Mouse (Mus musculus): ENCODE data around the gene Slc8a1.
A peak's percentile ranks its signal among the peaks of the same experiment; 100 is the strongest.

Gene Slc8a1

DNA sequence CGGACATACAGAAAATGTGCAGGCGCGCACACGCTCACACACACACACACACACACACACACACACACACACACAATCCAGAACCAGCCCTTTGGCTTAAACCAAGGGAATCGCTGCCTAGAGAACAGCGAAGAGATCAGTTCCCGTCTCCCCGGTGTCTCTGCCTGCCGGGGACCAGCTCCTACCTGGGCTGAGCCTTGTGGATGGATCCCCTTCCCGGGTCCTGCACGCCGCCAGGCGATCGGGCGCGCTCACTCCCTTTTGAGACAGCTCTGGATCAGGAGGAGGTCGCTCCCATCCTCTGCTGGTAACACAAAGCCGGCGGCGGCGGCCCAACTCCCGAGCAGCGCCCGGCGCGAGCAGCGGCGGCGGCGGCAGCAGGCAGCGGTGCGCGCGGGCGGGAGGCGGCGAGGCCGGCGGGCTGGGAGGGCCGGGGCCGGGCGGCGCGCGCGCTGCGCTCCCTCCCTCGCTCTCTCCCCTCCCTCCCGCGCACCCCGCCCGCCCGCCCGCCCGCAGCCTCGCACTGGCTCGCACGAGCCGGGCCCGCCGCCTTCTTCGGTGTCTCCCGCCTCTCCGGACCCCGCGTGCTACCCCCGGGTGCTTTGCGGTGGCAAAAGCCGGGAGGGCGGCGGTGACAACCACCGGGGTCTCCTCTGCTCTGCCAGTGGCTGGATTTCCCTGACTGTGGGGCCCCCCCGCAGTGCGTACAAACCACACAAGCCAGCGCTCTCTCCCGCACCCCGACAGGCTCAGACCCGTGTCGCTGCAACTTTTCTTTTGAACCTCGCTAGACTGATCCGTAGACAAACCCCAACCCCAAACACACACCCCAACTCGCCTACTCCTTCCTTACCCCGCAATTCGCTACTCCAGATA is 68.1 kb downstream of the Slc8a1 start:
- peak; percentile 76 for DNase-seq (ENCODE audit: inconsistent ontology term)

GRCm38 (mm10) chr17:81669062-81669815 is 68.9 kb downstream of the Slc8a1 start:
- DNase-seq (ENCODE audit: inconsistent ontology term), result peak; percentile 64

GRCm38 (mm10) chr17:81668466-81668865 is 69.7 kb downstream of the Slc8a1 start:
- no peak for DNase-seq (ENCODE audit: inconsistent ontology term)

DNA sequence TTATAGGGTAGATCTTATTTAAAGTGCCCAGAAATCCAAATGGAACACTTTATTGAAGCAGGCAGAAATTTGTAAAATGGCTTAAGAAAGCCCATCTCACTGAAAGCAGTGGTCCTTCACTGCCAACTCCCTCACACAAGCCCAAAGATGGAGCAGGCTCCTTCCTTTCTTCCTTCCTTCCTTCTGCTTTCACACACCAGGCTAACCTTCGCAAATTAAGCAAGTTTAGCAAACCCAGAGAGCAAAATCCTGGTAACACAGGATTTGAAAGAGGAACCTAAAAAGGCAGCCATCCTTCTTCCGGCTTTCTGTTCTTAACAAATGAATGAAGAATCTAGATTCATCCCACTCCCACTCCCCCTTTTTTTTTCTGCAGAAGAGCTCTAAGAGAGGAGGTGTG is 70.2 kb downstream of the Slc8a1 start:
- DNase-seq (ENCODE audit: inconsistent ontology term), result no peak

GRCm38 (mm10) chr17:81666551-81666950 is 71.6 kb downstream of the Slc8a1 start:
- DNase-seq (ENCODE audit: inconsistent ontology term), result peak; percentile 45

DNA sequence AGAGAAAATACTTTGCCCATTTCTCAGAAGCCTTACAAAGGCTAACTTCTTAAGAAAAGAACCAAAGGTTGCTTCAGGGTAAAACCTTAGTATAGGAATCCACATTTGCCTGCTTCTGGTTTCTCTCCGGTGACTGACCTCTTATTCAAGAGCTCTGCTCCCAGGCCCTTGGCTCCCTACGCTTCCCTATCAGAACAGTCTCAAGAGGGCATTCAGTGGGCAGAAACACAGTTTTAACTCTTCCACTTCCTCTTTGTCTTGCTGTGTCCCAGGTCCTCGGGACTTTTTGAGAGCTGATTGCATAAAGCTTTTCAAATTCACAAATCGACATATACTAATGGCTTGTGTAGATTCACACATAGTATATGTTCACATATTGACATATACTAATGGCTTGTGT is 73.3 kb downstream of the Slc8a1 start:
- DNase-seq (ENCODE audit: inconsistent ontology term), result no peak

- DNase-seq (ENCODE audit: inconsistent ontology term), result no peak
Measured at GRCm38 (mm10) chr17:81657828-81658227, 80.3 kb downstream of the Slc8a1 start.

GRCm38 (mm10) chr17:81654548-81654947 is 83.6 kb downstream of the Slc8a1 start:
- no peak for DNase-seq (ENCODE audit: inconsistent ontology term)

DNA sequence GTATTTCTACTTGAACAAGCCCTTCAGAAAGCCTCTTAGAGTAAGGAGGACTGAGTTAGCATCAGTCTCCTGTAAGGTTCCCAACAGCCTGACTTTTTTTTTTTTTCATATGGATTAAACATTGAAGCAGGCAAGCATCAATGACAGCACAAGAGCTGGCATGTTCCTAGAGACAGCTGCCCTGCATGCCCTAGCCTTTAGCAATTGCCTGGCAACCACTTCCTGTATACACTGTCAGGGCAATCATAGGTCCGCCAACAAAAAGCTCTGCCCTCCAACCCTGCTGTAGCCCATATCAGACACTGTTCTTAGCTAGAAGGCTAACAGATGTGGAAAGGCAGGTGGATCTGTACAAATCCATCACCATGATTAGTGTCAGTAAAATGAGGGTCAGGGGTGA is 85.2 kb downstream of the Slc8a1 start:
- DNase-seq (ENCODE audit: inconsistent ontology term), result no peak

- DNase-seq (ENCODE audit: inconsistent ontology term), result no peak
Measured at GRCm38 (mm10) chr17:81636822-81637221, 101.4 kb downstream of the Slc8a1 start.

GRCm38 (mm10) chr17:81630471-81630870 is 107.7 kb downstream of the Slc8a1 start:
- no peak for DNase-seq (ENCODE audit: inconsistent ontology term)

DNA sequence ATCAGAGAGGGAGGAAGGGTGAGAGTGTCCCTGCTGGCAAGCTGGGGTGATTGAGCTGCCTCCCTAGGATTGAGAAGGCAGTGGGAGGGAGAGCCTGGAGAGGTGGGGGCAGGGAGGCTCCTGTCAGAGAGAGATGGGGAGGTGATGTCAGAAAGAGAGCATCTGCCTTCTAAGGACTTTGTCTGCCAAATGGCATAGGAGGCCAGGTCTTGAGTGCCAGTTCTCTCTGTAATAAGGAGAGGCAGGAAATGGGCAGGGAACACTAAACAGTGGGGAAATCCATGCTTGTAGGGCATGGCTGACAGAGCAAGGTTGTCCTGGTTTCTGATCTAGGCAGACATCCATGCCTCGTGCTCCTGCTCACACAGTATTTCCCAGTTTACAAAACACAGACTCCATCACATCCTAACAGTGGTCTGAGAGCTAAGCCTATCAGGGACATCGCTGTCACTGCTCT is 117.0 kb downstream of the Slc8a1 start:
- peak; percentile 60 for DNase-seq (ENCODE audit: inconsistent ontology term)

- no peak for DNase-seq (ENCODE audit: inconsistent ontology term)
Measured at GRCm38 (mm10) chr17:81618461-81618860, 119.7 kb downstream of the Slc8a1 start.

DNA sequence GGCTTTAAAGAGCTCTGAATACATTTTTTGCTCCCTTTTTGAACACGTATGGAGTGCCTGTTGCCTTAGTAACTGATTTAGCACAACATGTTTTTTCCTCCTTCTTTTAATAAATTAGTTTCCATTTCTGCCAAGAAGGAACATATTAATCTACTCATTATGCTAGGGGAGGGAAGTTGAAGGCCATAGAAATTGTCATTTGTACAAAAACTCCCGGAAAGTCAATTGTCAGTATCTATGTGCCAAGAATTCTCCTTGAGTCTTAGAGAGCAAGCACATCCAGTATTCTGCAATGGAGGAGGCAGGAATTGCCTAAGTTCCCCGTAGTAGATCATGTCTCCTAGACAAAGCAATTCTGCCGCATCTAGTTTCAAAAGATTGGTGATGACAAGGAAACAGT is 121.9 kb downstream of the Slc8a1 start:
- DNase-seq (ENCODE audit: inconsistent ontology term), result no peak

DNA sequence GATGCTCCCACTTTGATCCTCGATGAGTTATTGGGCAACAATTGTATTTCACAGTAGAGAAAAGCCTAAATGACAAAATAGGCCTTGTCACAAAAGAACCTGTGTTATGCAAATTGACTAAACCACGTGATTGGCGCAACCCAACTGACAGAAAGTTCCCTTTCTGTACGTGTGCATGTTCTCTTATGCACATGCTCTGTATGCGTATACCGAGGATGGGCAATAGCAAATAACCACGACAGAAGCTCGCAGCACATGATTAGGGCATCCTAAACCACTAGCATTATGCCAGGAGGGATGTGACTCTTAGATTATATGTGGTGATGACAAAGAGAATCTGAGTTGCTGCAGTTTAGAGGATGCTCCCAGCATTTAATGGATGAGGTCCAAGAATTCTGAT is 122.8 kb downstream of the Slc8a1 start:
- DNase-seq (ENCODE audit: inconsistent ontology term), result no peak

DNA sequence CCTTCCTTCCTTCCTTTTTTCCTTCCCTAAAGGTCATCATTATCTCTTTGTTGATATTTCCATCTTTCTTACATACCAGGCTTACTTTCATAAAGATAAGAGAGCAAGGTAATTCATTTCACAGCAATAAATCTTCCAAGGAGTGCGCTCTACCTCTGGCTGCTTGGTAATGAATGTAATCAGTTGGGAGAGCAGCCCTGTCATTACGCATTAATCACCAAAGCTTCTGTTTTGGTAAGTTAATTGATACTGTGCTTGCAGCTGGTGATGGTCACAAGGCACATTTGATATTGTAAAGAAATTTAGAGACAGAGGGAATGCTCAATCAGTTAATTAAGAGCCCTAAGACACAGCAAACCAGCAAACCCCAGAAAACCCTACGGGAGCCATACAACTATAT is 130.7 kb downstream of the Slc8a1 start:
- no peak for DNase-seq (ENCODE audit: inconsistent ontology term)

- no peak for DNase-seq (ENCODE audit: inconsistent ontology term)
Measured at GRCm38 (mm10) chr17:81606084-81606483, 132.1 kb downstream of the Slc8a1 start.

DNA sequence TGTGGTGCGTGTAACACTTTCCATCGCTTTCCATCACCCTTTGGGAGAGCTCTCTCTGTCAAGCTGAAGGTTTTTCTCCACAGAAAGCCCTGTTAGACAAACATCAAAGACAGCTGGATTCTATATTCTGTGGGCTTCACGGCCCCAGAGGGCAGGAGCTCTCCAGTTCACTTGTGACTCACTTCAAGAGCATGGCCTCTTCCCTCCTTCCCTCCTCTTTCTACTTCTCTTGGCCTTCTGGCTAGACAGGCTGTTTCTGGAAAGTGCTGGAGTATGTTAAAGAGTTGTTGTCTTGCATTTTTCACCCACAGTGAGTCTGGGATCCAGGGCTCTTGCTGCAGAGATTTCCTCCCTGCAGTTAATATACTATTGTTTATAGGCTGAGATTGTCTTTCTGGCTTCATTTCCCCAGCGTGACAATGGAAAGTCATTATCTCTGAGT is 132.9 kb downstream of the Slc8a1 start:
- DNase-seq (ENCODE audit: inconsistent ontology term), result peak; percentile 53

GRCm38 (mm10) chr17:81599072-81599471 is 139.1 kb downstream of the Slc8a1 start:
- DNase-seq (ENCODE audit: inconsistent ontology term), result no peak

- DNase-seq (ENCODE audit: inconsistent ontology term), result no peak
Measured at GRCm38 (mm10) chr17:81589791-81590190, 148.4 kb downstream of the Slc8a1 start.

DNA sequence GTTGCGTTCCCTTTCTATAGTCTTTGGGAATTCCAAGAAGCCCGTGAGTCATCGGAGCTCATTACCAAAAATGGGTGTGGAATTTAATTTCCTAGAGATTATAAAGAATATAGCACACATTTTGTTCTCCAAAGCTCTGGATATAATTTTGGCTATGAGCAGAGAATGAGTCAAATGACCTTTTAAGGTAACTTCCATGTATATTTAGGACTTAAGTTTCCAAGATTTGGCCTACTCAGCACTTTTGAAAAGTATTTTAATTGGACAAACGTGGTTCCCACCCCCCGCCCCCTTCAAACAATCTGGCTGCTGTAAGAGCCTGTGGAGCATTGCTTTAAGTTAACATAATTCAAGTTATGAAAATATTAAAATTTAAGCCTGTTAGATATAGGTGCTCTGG is 151.4 kb downstream of the Slc8a1 start:
- peak; percentile 39 for DNase-seq (ENCODE audit: inconsistent ontology term)

DNA sequence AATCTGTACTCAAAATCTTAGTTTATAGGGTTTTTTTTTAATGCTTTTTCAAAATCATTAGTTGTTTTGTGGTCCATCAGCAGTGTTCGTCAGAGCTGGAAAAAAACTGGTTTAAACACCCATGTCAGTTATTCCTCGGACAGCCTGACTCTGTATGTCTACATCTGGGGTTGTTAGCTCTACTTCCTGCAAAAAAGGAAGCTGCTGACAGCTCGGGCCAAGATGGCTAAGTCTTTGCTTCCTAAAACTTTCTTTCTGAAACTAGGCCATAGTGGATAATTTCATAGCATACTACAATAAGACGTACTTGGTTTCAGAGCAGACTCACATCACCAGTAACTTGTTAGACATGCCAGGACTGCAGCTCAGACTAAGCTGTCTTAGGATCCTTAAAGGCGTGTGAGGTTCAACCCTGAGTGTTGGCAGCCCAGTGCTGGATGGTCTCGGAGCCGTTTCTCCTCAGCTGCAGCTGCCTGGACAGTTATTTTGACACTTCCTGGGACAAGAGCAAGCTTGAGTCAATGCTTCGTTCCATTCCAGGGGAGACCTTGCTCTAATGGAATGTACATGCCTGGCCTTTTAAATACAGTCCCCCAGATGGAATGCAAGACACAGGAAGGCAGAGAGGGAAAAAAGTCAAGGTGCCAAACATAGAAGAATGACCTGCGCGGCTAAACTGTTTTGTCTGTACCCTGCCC is 158.3 kb downstream of the Slc8a1 start:
- DNase-seq (ENCODE audit: inconsistent ontology term), result peak; percentile 70

All from Muller cell, postnatal 12 days (primary cell).